Mouse (Mus musculus) brown adipose tissue, adult 24 weeks (tissue): ENCODE data around the gene Rhbdl1. TPM values are rescaled to one million over a fixed set of nuclear protein-coding genes. Genes with fewer than 3 reads are reported as not detected.

Experiments used
- H3K27ac ChIP-seq: fragments of 200-500 bp; replicated peaks from 2 replicates; pipeline ENCODE4 v1.5.1; 2012; ENCODE audit warnings: low read depth, mild to moderate bottlenecking, low read length
- H3K4me1 ChIP-seq: fragments of 200-500 bp; 2 replicates; pipeline ENCODE4 v1.6.1; 2012; ENCODE audit warnings: low read length, mixed read lengths; ENCODE audit not compliant: control insufficient read depth, insufficient read depth, insufficient read length
- H3K4me3 ChIP-seq: fragments of 200-500 bp; 2 replicates; pipeline ENCODE4 v1.5.1; 2012; ENCODE audit warnings: low read depth, mild to moderate bottlenecking, low read length, moderate library complexity; ENCODE audit not compliant: insufficient read depth
- polyA plus RNA-seq: library from polyadenylated mRNA; stranded (reverse); fragments of >200 nt; gene quantifications from 2 replicates; pipeline ENCODE4 v1.2.4, GENCODE M21; 2012; ENCODE audit not compliant: missing spikeins, insufficient read depth, insufficient read length

Gene Rhbdl1
- polyA plus RNA-seq, 1 experiment: 3.4 TPM

DNA sequence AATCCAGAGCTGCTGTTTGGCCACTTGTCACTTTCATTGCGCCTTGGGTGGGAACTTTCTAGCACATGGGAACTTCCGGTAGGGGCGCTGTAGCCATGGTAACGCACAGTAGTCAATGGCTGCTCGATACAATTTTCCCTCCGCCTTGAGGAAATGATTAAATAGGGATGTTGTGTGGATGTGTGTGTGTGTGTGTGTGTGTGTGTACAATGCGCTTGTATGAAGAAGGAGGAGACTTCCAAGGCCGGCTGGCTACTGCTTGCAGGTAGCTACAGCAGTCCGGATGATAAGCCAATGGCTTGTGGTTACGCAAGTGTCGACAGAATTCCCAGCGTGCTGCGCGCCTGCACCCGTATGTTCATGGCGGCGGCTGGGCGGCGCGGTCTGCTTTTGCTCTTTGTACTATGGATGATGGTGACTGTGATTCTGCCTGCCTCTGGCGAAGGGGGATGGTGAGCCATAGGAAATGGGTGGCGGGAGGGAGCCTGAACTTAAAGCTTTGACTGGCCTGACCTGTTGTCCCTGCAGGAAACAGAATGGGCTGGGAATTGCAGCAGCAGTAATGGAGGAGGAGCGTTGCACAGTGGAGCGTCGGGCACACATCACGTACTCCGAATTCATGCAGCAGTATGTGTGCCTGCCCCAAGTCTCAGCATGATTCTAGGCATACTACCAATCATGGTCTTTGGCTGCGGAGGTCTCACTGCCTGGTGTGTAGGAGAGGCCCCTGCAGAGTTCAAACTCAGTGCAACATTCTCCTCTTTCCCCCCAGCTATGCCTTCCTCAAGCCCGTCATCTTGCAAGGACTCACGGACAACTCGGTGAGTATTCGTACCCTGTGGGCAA lies 8.2 kb downstream of the Rhbdl1 start, which contains the start of gene Jmjd8:
Jmjd8 (plus strand) TSS at position 156 of the 846 bp plus-strand sequence.
- peak within 1 kb of the TSS; percentile 78 for H3K4me3 ChIP-seq
- peak within 1 kb of the TSS; percentile 47 for H3K27ac ChIP-seq
- H3K4me1 ChIP-seq: peaks cover 24% of the 10 kb centered on the region

DNA sequence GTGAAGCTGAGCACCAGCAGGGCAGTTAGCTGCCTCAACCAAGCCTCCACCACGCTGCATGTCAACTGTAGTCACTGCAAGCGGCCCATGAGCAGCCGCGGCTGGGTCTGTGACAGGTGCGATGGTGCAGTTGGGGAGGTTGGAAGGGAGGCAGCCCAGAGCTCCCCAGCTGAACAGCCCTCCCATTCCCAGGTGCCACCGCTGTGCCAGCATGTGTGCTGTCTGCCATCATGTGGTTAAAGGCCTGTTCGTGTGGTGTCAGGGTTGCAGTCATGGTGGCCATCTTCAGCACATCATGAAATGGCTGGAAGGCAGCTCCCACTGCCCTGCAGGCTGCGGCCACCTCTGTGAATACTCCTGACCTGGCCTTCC lies 8.9 kb downstream of the Rhbdl1 start:
- H3K27ac ChIP-seq: no peak overlapping the region
- peak overlapping the region; percentile 78 for H3K4me3 ChIP-seq
- H3K4me1 ChIP-seq: peaks cover 25% of the 10 kb centered on the region

DNA sequence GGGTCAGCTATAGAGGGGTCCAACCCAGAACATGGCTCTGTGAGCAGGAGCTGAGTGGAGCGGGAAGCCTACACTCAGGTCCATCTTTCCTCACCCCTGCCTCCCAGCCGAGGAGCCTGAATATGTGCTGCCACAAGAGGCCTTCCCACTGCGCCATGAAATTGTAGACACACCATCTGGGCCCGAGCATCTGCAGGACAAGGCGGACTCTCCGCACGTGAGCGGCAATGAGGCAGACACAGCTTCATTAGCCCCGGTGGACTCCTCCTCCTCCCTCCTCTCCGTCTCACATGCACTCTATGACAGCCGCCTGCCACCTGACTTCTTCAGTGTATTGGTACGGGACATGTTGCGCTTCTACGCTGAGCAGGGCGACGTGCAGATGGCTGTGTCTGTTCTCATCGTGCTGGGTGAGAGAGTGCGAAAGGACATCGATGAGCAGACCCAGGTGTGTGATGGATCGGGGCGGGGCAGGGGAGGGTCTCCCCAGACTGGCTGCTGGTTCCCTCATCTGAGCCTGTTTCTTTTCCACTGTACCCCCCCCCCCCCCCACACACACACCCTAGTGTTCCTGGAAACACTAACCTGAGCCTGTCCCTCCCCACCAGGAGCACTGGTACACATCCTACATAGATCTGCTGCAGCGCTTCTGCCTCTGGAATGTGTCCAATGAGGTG lies 9.4 kb downstream of the Rhbdl1 start:
- H3K4me1 ChIP-seq: peaks cover 25% of the 10 kb centered on the region
- H3K4me3 ChIP-seq: no peak overlapping the region
- no peak overlapping the region for H3K27ac ChIP-seq

DNA sequence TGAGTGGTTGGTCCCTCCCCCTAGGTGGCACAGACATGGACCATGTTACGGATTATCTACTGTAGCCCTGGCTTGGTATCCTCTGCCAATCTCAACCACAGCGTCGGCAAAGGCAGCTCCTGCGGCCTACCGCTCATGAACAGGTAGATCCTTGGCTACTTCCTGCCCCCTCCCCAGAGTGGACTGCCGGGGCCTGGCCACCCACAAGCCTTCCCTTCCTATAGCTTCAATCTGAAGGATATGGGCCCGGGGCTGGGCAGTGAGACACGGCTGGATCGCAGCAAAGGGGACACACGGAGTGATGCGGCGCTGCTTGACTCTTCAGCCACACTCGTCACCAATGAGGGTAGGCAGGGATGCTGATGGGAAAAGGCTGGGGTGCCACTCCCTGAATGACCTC lies 10.1 kb downstream of the Rhbdl1 start:
- Histone ChIP-seq H3K4me3 (no peak overlapping the region), H3K4me1 (peaks cover 24% of the 10 kb centered on the region), H3K27ac (no peak overlapping the region)

DNA sequence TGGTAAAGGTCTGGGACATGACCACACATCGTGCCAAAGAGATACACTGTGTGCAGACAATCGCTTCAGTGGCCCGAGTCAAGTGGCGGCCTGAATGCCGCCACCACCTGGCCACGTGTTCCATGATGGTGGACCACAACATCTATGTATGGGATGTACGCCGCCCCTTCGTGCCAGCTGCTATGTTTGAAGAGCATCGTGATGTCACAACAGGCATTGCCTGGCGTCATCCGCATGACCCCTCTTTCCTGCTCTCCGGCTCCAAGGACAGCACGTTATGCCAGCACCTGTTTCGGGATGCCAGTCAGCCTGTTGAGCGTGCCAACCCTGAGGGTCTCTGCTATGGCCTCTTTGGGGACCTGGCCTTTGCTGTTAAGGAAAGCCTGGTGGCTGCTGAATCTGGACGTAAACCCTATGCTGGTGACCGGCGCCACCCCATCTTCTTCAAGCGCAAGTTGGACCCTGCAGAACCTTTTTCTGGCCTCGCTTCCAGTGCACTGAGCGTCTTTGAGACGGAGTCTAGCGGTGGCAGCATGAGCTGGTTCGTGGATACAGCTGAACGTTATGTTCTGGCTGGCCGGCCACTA lies 11.0 kb downstream of the Rhbdl1 start:
- peaks cover 17% of the 10 kb centered on the region for H3K4me1 ChIP-seq
- H3K4me3 ChIP-seq: no peak overlapping the region
- H3K27ac ChIP-seq: no peak overlapping the region

DNA sequence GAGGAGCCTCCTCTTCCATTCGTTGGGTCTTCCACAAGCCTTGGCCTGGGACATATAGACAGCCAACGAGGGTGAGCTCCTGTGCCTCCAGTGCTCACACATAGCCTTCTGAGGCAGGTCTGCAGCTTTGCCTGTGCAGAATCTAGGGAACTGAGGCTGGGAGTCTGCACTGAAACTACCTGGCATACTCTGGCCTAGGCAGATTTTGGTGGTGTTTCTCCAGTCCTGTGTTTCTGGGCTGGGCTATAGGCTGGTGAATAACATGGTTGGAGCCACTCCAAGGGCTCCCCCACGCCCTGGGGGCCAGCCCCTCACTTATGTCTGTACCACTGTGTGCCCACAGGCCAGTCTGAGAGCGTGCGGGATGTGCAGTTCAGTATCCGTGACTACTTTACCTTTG lies 11.8 kb downstream of the Rhbdl1 start:
- Histone ChIP-seq H3K27ac (no peak overlapping the region), H3K4me3 (no peak overlapping the region), H3K4me1 (peaks cover 17% of the 10 kb centered on the region)

DNA sequence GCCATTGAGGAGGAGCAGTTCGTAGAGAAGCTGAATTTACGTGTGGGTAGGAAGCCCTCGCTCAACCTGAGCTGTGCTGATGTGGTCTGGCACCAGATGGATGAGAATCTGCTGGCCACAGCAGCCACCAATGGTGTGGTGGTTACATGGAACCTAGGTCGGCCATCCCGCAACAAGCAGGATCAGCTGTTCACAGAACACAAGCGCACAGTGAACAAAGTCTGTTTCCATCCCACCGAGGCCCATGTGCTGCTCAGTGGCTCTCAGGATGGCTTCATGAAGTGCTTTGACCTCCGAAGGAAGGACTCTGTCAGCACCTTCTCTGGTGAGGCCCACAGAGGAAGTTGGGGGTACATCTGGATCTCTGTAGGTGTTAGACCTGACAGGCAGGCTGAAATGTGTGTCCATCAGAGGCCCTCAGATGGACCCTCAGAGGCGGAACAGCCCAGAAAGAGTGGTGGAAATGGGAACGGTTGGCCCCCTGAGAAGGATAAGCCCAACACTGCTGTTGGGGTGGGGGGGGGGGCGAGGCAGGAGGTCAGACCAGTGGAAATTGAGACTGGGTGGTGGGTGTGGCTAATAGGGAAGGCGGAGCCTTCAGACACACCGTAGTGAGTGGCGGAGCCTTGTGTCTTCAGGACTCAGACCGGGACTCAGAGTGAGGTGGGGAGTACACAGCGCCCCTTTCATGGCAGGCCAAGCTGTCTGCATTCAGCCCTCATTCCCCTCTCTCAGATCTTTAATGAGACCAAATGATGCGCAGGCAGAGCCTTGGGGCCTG lies 12.5 kb downstream of the Rhbdl1 start:
- Histone ChIP-seq H3K27ac (no peak overlapping the region), H3K4me1 (peaks cover 15% of the 10 kb centered on the region), H3K4me3 (peak overlapping the region; percentile 81)

DNA sequence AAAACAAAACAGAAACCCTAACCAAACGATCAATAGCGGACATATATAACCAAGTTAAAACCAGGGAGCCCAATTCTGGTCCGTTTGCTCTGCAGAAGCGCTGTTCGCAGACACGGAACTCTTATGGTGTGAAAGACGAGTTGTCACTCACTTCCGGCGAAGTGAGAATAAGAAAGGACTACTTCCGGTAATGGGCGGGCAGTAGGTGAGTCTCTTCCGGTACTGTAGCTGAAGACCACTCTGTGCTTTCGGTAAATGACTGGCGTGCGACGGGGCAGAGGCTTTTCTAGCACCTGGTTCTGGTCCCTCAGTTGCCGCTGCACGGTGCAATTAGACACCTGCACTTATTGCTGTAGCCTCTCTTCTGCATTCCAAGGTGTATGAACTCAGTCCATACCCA lies 13.6 kb downstream of the Rhbdl1 start, which contains the start of gene Wdr24:
Wdr24 (plus strand) TSS at position 176 of the 400 bp plus-strand sequence.
- H3K27ac ChIP-seq: peak within 1 kb of the TSS; percentile 48; the same call in 1 of the 2 replicates
- H3K4me1 ChIP-seq: peaks cover 12% of the 10 kb centered on the region
- H3K4me3 ChIP-seq: peak within 1 kb of the TSS; percentile 81

DNA sequence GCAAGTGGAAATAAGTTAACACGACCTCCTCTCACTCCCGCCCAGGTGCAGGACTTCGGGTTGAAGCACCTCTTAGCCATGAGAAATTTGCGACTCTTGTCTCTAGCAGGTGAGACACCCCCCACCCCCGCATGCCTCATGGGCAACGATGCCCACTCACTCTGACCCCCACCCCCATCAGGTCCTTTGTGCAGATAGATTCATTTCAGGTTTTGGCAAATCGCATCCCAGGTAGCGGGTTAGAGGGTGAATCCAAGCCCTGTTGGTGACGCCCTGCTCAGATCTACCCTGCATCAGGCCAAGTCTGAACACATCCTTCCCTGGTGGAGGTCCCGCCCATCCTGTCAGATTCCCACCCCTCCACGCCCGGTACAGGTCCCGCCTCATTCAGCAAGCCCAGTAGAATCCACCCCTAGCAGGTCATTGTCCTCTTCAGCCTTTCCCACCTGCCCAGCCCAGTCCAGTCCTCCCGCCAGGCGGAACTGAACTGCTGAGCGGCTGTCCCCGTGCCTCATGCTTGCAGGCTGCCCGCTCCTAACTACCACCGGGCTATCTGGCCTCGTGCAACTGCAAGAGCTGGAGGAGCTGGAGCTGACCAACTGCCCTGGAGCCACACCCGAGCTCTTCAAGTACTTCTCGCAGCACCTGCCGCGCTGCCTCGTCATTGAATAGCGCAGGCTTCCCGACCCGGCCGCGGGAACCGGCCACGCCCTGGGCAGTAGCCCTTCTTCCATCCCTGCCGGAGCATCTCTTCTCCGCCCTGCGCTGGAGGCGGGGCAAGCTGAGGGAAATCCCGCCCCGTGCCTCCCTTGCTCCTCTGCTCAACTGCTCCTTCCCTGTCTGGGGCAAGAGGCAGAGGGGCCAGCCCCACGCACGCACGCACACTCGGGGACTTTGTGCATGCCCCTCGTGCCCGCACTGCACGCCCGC lies 18.0 kb downstream of the Rhbdl1 start:
- peaks cover 4% of the 10 kb centered on the region for H3K4me1 ChIP-seq
- no peak overlapping the region for H3K27ac ChIP-seq
- H3K4me3 ChIP-seq: no peak overlapping the region

DNA sequence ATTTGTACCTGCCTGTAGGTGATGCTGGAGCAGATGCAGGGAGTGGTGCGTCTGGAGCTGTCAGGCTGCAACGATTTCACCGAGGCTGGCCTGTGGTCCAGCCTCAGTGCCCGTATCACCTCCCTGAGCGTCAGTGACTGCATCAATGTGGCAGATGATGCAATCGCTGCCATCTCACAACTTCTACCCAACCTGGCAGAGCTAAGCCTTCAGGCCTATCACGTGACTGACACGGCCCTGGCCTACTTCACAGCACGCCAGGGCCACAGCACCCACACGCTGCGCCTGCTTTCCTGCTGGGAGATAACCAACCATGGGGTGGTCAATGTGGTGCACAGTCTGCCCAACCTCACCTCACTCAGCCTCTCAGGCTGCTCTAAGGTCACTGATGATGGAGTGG lies 19.4 kb downstream of the Rhbdl1 start:
- H3K27ac ChIP-seq: no peak overlapping the region
- H3K4me3 ChIP-seq: no peak overlapping the region
- H3K4me1 ChIP-seq: no peaks in the 10 kb centered on the region

DNA sequence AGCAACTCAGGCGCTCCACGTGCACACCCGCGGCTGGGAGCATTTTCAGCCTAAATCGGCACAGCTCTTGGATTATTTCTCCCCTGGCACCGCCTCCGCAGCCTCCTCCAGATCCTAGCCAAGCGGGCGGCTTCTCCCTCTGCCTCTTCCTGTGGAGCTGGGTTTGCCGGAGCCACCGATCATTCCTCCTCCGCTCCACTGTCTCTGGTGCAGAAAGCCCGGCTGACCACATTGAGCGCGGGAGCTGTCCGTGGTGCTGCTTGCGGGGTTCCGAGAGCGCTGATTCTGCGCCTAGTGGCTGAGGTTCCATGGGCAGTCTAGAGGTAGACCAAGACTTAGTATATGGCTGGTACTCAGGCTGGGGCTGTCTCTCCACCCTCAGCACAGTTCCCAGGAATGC lies 23.6 kb downstream of the Rhbdl1 start:
- no peak overlapping the region for H3K27ac ChIP-seq
- H3K4me3 ChIP-seq: no peak overlapping the region
- H3K4me1 ChIP-seq: no peaks in the 10 kb centered on the region

DNA sequence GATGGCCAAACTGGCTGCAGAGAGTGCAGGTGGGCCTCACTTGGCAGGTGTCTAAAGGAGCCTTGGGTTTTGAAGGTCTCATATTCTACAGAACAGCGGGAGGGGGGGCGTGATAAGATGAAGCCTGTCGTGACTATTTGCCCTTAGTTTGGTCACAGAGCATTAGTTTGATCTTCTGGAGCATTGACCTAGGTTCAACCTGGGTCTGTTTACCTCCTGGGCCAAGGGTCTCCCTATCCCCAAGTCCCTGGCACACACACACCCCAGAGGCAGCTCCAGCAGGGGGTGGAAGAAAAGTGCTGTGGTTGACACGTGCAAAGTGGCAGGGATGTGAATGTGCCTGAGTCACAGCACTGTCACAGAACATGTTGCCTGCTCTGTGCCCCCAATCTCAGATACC lies 26.2 kb downstream of the Rhbdl1 start:
- no peaks in the 10 kb centered on the region for H3K4me1 ChIP-seq
- no peak overlapping the region for H3K27ac ChIP-seq
- H3K4me3 ChIP-seq: no peak overlapping the region

DNA sequence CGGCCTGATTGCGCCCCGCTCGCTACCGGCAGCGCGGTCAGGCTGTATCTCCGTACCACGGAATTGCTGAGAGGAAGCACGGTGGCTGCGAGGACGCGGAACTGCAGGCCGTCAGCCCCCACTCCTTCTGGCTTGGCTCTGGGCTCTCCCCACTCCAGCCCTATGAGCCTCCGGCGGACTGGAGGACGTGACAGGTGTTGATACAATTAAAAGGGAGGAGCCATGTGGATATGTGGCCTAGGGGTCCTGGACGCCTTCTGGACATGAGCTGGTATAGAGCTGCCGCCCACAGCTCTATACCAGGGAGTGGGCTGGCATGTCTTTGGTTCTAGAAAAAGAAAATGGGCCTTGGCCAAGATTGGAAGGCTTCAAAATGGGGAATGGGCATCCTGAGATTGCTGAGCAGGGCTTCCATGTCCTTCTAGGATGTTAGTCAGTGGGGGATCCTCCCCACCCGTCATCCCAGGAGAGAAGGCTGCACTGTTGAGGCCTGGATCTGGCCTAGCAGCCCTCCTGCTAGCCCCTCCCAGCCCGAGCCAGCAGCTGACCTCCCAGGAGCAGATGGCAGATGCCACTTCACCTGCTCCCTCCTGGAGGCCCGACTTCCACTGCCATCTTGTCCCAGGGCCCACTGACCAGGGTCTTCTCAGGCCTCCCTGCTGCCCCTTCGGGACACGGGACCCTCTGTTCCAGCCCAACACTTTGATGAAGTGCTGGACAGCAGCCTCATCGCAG lies 27.3 kb downstream of the Rhbdl1 start:
- H3K27ac ChIP-seq: no peak overlapping the region
- no peaks in the 10 kb centered on the region for H3K4me1 ChIP-seq
- peak overlapping the region; percentile 56 for H3K4me3 ChIP-seq
